Mouse (Mus musculus) neural tube, embryonic 15.5 days (tissue): ENCODE measurements at regions not wholly inside any gene's neighbourhood (a gene's known extent, or its start where the extent isn't known, plus 50 kb on each side); places are given as distances from the start of the nearest gene placed in this dataset.
"Not testable (repeated sequence)": the region's sequence is repeated elsewhere in the genome, so short reads cannot be mapped to it uniquely, and the experiment has no call there.

Experiments
- ATAC-seq: fragments of 200-750 bp; cut with Nextera tagmentation; 2 replicates; pipeline ENCODE4 v1.8.0; 2017; ENCODE audit warnings: mild to moderate bottlenecking, moderate TSS enrichment, moderate library complexity; ENCODE audit not compliant: low FRiP score
- H3K27ac ChIP-seq: fragments of 300-500 bp; sonication (generic); replicated peaks from 2 replicates; pipeline ENCODE4 v1.5.1; 2015; ENCODE audit warnings: mild to moderate bottlenecking, inconsistent platforms
- H3K27me3 ChIP-seq: fragments of 300-500 bp; sonication (generic); replicated peaks from 2 replicates; pipeline ENCODE4 v1.6.1; 2015; ENCODE audit warnings: inconsistent platforms
- H3K36me3 ChIP-seq: fragments of 300-500 bp; sonication (generic); 2 replicates; pipeline ENCODE4 v1.6.1; 2015; ENCODE audit warnings: inconsistent platforms
- H3K4me1 ChIP-seq: fragments of 300-500 bp; sonication (generic); 2 replicates; pipeline ENCODE4 v1.6.1; 2015; ENCODE audit warnings: inconsistent platforms
- H3K4me2 ChIP-seq: fragments of 300-500 bp; sonication (generic); 2 replicates; pipeline ENCODE4 v1.6.1; 2015; ENCODE audit warnings: inconsistent platforms, mild to moderate bottlenecking, moderate library complexity
- H3K4me3 ChIP-seq: fragments of 300-500 bp; sonication (generic); replicated peaks from 2 replicates; pipeline ENCODE4 v1.5.1; 2015; ENCODE audit warnings: mild to moderate bottlenecking, inconsistent platforms
- H3K9ac ChIP-seq: fragments of 300-500 bp; sonication (generic); replicated peaks from 2 replicates; pipeline ENCODE4 v1.6.1; 2015; ENCODE audit warnings: mild to moderate bottlenecking, inconsistent platforms
- H3K9me3 ChIP-seq: fragments of 300-500 bp; sonication (generic); replicated peaks from 2 replicates; pipeline ENCODE4 v1.6.1; 2016; ENCODE audit warnings: inconsistent platforms
- WGBS: fragments of 180-500 bp; shearing (Covaris S2); methylation state at CpG from one replicate; pipeline ENCODE4 v1.1.7; 2015; ENCODE audit warnings: mixed read lengths; 5-methylcytosine and 5-hydroxymethylcytosine counted together

- H3K4me1 ChIP-seq, H3K4me2 ChIP-seq, H3K27me3 ChIP-seq, H3K36me3 ChIP-seq, H3K9ac ChIP-seq, H3K9me3 ChIP-seq, H3K27ac ChIP-seq, H3K4me3 ChIP-seq: not testable (repeated sequence)
- ATAC-seq, result peak; percentile 59
- 35% methylated on average over 11 of the region's 13 CpGs for whole genome bisulfite sequencing
These were observed 444.5 kb upstream of the Fam160b2 start for GRCm38 (mm10) chr14:71043879-71044770.

GRCm38 (mm10) chr14:71036620-71037019 lies 437.0 kb upstream of the Fam160b2 start:
- Histone ChIP-seq H3K27ac (no peak overlapping the region), H3K36me3 (no peaks in the 10 kb centered on the region), H3K27me3 (no peaks in the 10 kb centered on the region), H3K4me3 (no peak overlapping the region), H3K4me2 (no peak overlapping the region), H3K9ac (no peak overlapping the region), H3K4me1 (no peaks in the 10 kb centered on the region), H3K9me3 (no peaks in the 10 kb centered on the region)
- 72% methylated on average over 7 of the region's 7 CpGs for WGBS
- no peak for ATAC-seq

GRCm38 (mm10) chr14:71033586-71033985 lies 434.0 kb upstream of the Fam160b2 start:
- H3K4me3 ChIP-seq, result no peak overlapping the region
- no peaks in the 10 kb centered on the region for H3K36me3 ChIP-seq
- H3K27me3 ChIP-seq, result no peaks in the 10 kb centered on the region
- H3K27ac ChIP-seq, result no peak overlapping the region
- no peak for ATAC-seq
- no peaks in the 10 kb centered on the region for H3K4me1 ChIP-seq
- no peak overlapping the region for H3K9ac ChIP-seq
- 65% methylated on average over 2 of the region's 2 CpGs for WGBS
- H3K4me2 ChIP-seq, result no peak overlapping the region
- no peaks in the 10 kb centered on the region for H3K9me3 ChIP-seq

- no peak overlapping the region for H3K4me3 ChIP-seq
- no peak overlapping the region for H3K27ac ChIP-seq
- peaks cover 3% of the 10 kb centered on the region; the same call in 1 of the 2 replicates for H3K4me1 ChIP-seq
- ATAC-seq, result no peak
- H3K9ac ChIP-seq, result no peak overlapping the region
- no peaks in the 10 kb centered on the region for H3K9me3 ChIP-seq
- no peak overlapping the region for H3K4me2 ChIP-seq
- no peaks in the 10 kb centered on the region for H3K36me3 ChIP-seq
- WGBS, result 76% methylated on average over 9 of the region's 9 CpGs
- H3K27me3 ChIP-seq, result no peaks in the 10 kb centered on the region
These were observed 430.7 kb upstream of the Fam160b2 start for GRCm38 (mm10) chr14:71030164-71030880.
